Mouse (Mus musculus): ENCODE data around the gene Ezh1. TPM values are rescaled to one million over a fixed set of nuclear protein-coding genes. Genes with fewer than 3 reads are reported as not detected.
A peak's percentile ranks its signal among the peaks of the same experiment; 100 is the strongest.

Ezh1 gene
- polyA plus RNA-seq (2012; rRNA removed) = 22.1 and 30.6 TPM in 2 replicates

- under 1% methylated on average over 56 of the region's 56 CpGs for WGBS
- peak; percentile 85 for DNase-seq (ENCODE audit: low read depth, low spot score)
These were observed at the start of gene Ezh1 for GRCm38 (mm10) chr11:101226065-101226701. Gene Ezh1, minus strand, starts transcription at chr11:101226463.

DNA sequence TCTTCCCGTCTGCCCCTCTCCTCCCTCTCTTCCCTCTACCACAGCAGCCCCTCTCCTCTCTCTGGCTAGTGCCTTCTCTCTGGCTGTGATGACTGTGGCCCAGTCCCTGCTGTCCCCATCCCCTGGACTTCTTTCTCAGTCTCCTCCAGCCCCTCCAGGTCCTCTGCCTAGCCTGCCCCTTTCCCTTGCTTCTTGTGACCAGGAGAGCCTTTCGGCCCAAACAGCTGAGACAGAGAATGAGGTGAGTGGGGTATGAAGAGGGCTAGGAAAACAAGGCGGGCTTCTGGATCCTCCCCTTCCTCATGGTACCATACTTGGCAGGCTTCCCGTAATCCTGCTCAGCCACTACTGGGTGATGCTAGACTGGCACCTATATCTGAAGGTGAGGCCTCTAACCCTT is 49.0 kb upstream of the Ezh1 start:
- no peak for DNase-seq (ENCODE audit: low read depth, low spot score)
- 66% methylated on average over 4 of the region's 4 CpGs for WGBS

- no peak for DNase-seq (ENCODE audit: low read depth, low spot score)
- WGBS = 81% methylated on average over 3 of the region's 3 CpGs
These were observed 46.2 kb upstream of the Ezh1 start for GRCm38 (mm10) chr11:101272446-101272845.

GRCm38 (mm10) chr11:101269577-101270116 is 43.4 kb upstream of the Ezh1 start:
- DNase-seq (ENCODE audit: low read depth, low spot score) = no peak
- WGBS = 44% methylated on average over 10 of the region's 10 CpGs

GRCm38 (mm10) chr11:101265906-101266305 is 39.6 kb upstream of the Ezh1 start:
- no peak for DNase-seq (ENCODE audit: low read depth, low spot score)
- WGBS = 72% methylated on average over 6 of the region's 6 CpGs

DNA sequence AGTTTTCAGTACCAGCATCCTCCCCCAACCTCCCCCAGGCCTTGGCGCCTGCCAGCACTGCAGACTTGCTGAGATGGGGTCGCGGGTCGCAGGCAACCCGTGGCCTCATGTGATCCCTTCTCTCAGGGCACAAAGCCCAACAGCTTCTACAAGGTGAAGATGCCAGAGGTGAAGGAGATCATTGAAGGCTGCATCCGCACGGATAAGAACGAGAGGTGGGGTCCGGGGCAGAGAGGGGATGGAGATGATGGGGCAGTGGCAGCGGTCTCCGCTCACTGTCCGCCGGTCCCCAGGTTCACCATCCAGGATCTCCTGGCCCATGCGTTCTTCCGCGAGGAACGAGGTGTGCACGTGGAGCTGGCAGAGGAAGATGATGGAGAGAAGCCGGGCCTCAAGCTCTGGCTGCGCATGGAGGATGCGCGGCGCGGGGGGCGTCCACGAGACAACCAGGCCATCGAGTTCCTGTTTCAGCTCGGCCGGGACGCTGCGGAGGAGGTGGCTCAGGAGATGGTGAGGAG is 38.8 kb upstream of the Ezh1 start:
- 67% methylated on average over 31 of the region's 31 CpGs for WGBS
- DNase-seq (ENCODE audit: low read depth, low spot score) = no peak

DNA sequence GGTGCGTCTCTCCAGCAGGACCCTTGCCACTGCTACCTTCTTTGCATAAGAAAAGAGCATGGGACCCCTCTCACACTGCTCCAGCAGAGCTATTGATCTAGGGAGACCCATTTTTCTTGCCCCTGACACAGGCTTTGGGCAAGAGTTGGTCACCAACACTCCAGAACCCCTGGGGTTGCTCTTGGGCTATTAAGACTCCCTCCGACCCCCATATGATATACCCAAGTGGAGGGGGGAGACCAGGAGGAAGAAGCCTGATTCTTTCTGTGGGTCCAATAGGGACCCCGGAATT is 37.7 kb upstream of the Ezh1 start:
- 77% methylated on average over 3 of the region's 3 CpGs for WGBS

DNA sequence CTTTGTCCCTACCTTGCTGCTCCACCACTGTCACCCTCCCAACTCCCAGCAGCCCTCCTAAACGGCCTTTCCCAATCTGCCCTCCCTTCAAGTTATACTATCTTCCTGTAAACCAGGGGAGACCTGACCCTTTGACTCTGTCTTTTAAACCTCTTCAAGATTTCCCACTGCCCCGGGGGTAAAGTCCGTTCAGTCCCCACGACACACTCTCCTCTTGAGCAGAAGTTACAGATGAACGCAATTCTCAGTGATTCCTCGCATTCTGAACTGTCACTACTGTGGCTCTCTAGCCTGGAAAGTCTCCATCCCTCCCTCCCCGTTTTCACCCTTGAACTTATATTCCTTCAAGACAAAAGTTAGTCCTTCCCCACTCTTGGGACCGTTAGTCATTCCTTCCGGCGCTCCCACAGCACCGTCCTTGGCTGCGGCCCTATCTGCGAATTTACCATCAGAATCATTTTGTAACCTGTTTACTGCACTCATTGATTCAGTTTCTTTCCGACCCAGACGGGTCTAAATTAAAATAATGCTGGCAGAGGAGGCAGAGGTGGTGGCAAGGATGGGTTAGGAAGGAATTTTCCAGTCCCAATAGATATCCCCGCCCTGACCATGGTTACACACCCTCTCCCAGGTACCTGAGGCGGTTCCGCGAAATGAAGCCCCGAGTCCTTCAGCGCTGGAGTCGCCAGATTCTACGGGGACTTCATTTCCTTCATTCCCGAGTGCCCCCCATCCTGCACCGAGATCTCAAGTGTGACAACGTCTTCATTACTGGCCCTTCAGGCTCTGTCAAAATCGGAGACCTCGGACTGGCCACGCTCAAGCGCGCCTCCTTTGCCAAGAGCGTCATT is 37.1 kb upstream of the Ezh1 start:
- WGBS = 61% methylated on average over 32 of the region's 32 CpGs

More for the DNA sequence above, 37.7 kb upstream of the Ezh1 start:
- no peak for DNase-seq (ENCODE audit: low read depth, low spot score)

DNA sequence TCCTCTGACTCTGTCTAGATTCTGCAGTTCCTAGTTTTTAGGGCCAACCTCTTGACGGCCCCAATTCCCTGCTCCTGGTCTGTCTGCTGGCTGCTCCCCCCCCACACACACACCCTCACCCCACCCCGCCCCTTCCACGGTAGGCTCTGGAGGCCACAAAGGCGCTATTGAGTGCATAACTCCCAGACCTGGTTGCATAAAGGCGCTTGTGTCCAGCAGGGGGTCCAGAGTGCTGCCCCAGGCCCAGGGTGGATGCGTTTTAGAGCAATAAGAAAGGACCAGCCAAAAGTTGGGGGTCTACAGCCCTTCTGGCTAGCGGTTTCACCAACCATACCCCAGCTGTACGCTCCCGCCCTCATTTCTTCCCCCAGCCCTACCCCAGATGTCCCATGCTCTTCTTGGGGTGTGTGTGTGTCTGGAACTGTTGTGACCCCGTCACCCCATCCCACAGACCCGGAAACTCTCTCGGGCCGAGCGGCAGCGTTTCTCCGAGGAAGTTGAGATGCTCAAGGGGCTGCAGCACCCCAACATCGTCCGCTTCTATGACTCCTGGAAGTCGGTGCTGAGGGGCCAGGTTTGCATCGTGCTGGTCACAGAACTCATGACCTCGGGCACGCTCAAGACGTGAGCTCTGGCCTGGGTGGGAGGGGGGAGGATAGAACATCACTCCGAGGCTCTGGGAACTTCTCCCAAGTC is 36.2 kb upstream of the Ezh1 start:
- DNase-seq (ENCODE audit: low read depth, low spot score) = no peak
- 8% methylated on average over 24 of the region's 24 CpGs for WGBS

More for the DNA sequence above, 37.1 kb upstream of the Ezh1 start:
- DNase-seq (ENCODE audit: low read depth, low spot score) = no peak

DNA sequence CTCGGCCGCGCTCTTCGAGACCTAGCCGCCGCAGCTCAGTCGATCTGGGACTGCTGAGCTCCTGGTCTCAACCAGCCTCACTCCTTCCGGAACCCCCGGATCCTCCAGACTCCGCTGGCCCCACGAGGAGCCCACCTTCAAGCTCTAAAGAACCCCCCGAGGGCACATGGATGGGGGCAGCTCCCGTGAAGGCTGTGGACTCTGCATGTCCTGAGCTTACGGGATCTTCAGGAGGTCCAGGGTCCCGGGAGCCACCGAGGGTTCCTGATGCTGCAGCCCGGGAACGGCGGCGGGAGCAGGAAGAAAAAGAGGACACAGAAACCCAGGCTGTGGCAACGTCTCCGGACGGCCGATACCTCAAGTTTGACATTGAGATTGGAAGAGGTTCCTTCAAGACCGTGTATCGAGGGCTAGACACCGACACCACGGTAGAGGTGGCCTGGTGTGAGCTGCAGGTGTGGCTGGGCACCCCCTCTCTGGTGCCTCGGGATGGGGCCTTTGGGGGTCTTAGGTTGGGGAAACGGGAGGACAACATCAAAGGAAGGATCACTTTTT is 34.6 kb upstream of the Ezh1 start:
- 1% methylated on average over 30 of the region's 30 CpGs for WGBS

DNA sequence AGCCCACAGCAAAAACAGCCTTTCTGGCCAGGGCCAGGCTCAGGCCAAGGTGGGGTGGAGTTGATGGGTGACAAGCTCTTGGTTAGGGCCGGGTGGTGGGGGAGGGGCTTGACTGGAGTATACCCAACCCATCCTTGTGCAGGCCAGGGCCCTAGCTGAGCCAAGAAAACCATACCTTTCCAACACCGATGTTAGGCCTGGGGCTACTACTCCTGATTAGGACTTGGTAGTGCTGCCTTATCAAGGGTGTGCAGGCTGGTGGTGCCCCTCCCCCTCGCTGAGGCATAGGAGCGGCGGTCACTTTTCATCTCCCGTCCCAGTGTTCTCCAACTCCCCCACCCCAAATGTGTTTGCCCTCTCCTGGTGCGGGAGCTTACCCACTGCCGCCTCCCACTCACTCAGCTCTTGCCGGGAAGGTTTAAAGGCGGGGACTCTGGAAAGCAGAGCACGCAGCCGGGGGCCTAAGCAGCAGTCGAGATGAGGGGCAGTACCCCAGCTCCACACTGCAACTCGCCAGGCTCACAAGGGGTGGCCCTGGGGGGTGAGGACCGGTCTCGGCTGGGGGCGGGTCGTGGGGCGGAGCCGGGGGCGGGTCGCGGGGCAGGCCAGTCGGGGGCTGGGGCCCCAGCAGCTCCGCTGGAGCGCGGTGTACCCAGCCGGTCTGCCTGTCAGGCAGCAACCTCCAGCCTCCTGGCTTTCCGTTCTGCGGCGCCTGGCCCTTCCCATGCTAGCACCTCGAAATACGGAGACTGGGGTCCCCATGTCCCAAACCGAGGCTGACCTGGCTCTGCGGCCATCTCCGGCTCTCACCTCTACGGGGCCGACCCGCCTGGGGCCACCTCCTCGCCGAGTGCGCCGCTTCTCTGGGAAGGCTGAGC is 33.9 kb upstream of the Ezh1 start, which contains the start of gene Wnk4:
Wnk4 (plus strand) TSS at position 620 of the 878 bp plus-strand sequence.
- WGBS = 1% methylated on average over 43 of the region's 43 CpGs
- no peak for DNase-seq (ENCODE audit: low read depth, low spot score)

More for the DNA sequence above, 34.6 kb upstream of the Ezh1 start:
- no peak for DNase-seq (ENCODE audit: low read depth, low spot score)

DNA sequence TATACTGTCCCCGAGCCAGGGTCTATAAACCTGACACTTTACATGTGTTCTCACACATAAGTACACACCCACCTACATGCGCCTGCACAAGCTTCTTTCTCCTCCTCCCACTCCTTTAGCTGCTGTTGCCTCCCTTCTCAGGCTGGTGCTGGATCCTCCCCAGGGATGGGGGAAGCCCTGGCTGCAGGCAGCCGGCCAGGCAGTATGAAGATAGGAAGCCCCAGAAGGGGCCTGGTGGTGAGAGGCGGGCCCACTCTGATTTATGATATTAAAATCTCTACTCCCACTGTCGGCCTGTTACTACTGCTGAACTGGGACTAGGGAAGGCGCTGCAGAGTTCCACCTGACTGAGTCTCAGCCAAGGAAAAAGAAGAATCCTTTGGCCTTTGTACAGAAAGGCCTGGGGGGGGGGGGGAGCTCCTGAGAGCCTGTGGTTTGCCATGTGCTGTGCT is 33.0 kb upstream of the Ezh1 start:
- 16% methylated on average over 6 of the region's 6 CpGs for WGBS
- DNase-seq (ENCODE audit: low read depth, low spot score) = no peak

DNA sequence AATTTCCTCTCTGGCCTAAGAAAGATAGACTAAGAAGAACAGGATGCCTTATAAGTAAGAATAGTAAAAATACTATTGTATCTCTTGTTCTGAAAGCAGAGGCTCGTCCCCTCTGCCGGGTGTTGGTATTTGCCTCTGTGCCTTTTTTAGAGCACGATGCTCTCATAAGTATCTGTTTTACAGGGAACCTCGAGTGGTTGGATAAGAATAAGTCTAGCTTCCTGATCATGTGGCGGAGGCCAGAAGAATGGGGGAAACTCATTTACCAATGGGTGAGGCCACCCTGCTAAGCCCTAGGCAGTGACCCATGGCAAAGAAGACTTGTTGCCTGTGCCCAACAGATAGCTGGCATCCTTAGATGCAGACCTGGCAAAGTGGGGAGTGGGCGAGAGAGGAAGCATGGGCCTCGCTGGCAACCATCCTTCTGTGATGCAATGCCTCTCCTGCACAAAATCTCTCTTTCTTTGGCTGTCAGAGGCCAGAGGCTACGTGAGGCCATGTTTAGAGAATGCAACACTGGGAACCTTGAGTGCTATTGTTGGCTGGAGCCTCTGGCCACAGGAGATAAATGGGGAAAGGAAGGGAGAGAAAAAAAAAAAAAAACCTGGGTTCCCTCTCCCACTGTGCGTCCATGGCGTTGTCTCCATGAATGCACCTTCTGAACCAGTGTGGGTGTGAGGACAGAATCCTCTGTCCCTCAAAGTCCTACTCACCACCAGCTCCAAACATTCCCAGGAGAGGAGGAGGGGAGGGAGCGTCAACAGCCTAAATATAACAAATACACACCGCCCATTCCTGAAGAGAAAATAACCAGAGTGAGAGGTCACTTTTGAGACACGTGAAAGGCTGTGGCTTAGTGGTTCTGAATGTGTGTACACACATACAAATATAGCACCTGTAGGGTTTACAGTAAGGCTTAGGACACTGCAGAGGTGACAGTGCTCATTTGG is 29.8 kb upstream of the Ezh1 start:
- WGBS = 87% methylated on average over 13 of the region's 13 CpGs
- no peak for DNase-seq (ENCODE audit: low read depth, low spot score)

GRCm38 (mm10) chr11:101253613-101254389 is 27.5 kb upstream of the Ezh1 start, which contains the start of gene Vps25:
Gene Vps25, plus strand, starts transcription at chr11:101253707.
- DNase-seq (ENCODE audit: low read depth, low spot score) = no peak
- WGBS = under 1% methylated on average over 40 of the region's 40 CpGs

DNA sequence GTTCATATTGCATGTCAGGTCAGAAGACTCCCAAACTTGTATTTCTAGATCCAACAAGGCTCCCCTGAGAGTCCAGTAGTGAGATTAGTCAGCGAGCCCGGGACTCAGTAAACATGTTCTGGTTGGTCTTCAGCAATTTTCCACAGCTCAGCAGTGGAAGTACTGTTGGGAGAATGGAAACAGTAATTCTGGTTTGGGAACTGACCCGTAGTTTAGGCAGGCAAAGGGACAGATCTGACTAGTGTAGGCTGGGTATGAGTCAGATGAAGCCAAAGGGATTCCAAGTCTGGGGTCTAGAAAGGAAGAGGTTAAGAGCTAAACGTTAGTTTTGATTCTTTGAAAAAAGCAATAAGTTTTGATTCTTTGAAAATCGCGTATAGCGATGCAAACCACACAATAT is 26.7 kb upstream of the Ezh1 start:
- no peak for DNase-seq (ENCODE audit: low read depth, low spot score)
- under 1% methylated on average over 7 of the region's 7 CpGs for whole genome bisulfite sequencing

GRCm38 (mm10) chr11:101251031-101251430 is 24.8 kb upstream of the Ezh1 start:
- 76% methylated on average over 2 of the region's 2 CpGs for WGBS
- no peak for DNase-seq (ENCODE audit: low read depth, low spot score)

All from large intestine, adult 2 months (tissue).